Mouse (Mus musculus) forebrain, postnatal 0 days (tissue): ENCODE data around the gene Nfrkb. TPM values are rescaled to one million over a fixed set of nuclear protein-coding genes. Genes with fewer than 3 reads are reported as not detected.

Experiments
- ATAC-seq: fragments of 200-750 bp; cut with Nextera tagmentation; 2 replicates; pipeline ENCODE4 v1.8.0; 2017; ENCODE audit warnings: mild to moderate bottlenecking, moderate library complexity
- DNase-seq: peaks from one replicate; pipeline ENCODE4 v3.0.0-alpha.2; 2015
- H3K27ac ChIP-seq: fragments of 300-500 bp; sonication (generic); 2 replicates; pipeline ENCODE4 v1.5.1; 2014; ENCODE audit warnings: low read depth, mild to moderate bottlenecking, antibody characterized with exemption, low read length, moderate library complexity, mixed read lengths
- H3K27me3 ChIP-seq: fragments of 300-500 bp; sonication (generic); 2 replicates; pipeline ENCODE4 v1.6.1; 2014; ENCODE audit warnings: mild to moderate bottlenecking, low read length, mixed read lengths; ENCODE audit not compliant: insufficient read depth
- H3K36me3 ChIP-seq: fragments of 300-500 bp; sonication (generic); 2 replicates; pipeline ENCODE4 v1.6.1; 2014; ENCODE audit warnings: mild to moderate bottlenecking, moderate library complexity; ENCODE audit not compliant: insufficient read depth
- H3K4me1 ChIP-seq: fragments of 300-500 bp; sonication (generic); 2 replicates; pipeline ENCODE4 v1.6.1; 2014; ENCODE audit warnings: antibody characterized with exemption; ENCODE audit not compliant: insufficient read depth
- H3K4me2 ChIP-seq: fragments of 300-500 bp; sonication (generic); 2 replicates; pipeline ENCODE4 v1.6.1; 2014; ENCODE audit warnings: low read depth, mild to moderate bottlenecking, moderate library complexity
- H3K4me3 ChIP-seq: fragments of 300-500 bp; sonication (generic); 2 replicates; pipeline ENCODE4 v1.5.1; 2014; ENCODE audit warnings: low read depth, low read length, mixed read lengths
- H3K9ac ChIP-seq: fragments of 300-500 bp; sonication (generic); 2 replicates; pipeline ENCODE4 v1.6.1; 2014; ENCODE audit warnings: mild to moderate bottlenecking
- H3K9me3 ChIP-seq: fragments of 300-500 bp; sonication (generic); 2 replicates; pipeline ENCODE4 v1.6.1; 2016; ENCODE audit warnings: low read length
- CTCF ChIP-seq: sonication (generic); IDR thresholded peaks from 2 replicates; pipeline ENCODE4 v1.5.1; 2016; ENCODE audit warnings: antibody characterized with exemption, control low read depth, low read depth
- WGBS: fragments of 180-500 bp; shearing (Covaris S2); extraction: QIAGEN DNeasy Blood & Tissue Kit; methylation state at CpG from one replicate; pipeline ENCODE4 v1.1.7; 2014; 5-methylcytosine and 5-hydroxymethylcytosine counted together
- polyA plus RNA-seq: library from polyadenylated mRNA; unstranded; fragments of >200 nt; fragmentation: Nextera tagmentation; extraction: Ambion mirVana; gene quantifications from 2 replicates; pipeline ENCODE4 v1.2.1, GENCODE M21; 2015
- total RNA-seq: library from RNA; depleted of rRNA; stranded (reverse); fragments of >200 nt; gene quantifications from 2 replicates; pipeline ENCODE4 v1.2.3, GENCODE M21; 2014

Nfrkb gene
- total and polyA plus RNA-seq, 2 experiments from 2014 or later = 22.0 to 46.8 TPM

GRCm38 (mm10) chr9:31386368-31387180 lies 582 bp downstream of the Nfrkb start:
- H3K4me3 ChIP-seq = peak overlapping the region; percentile 90
- ATAC-seq = peak; percentile 71
- no peak for TF ChIP-seq CTCF
- no peaks in the 10 kb centered on the region for H3K9me3 ChIP-seq
- H3K36me3 ChIP-seq = peaks cover 12% of the 10 kb centered on the region
- no peaks in the 10 kb centered on the region for H3K27me3 ChIP-seq
- peaks cover 11% of the 10 kb centered on the region for H3K4me1 ChIP-seq
- H3K4me2 ChIP-seq = peak overlapping the region; percentile 72
- H3K9ac ChIP-seq = peak overlapping the region; percentile 65
- WGBS = 11% methylated on average over 44 of the region's 44 CpGs
- H3K27ac ChIP-seq = peak overlapping the region; percentile 71
- no peak for DNase-seq

- H3K4me1 ChIP-seq = peaks cover 11% of the 10 kb centered on the region
- peaks cover 17% of the 10 kb centered on the region for H3K36me3 ChIP-seq
- WGBS = 95% methylated on average over 5 of the region's 5 CpGs
- H3K4me2 ChIP-seq = peak overlapping the region; percentile 72
- DNase-seq = no peak
- H3K9ac ChIP-seq = no peak overlapping the region
- H3K9me3 ChIP-seq = no peaks in the 10 kb centered on the region
- H3K4me3 ChIP-seq = peak overlapping the region; percentile 90
- H3K27ac ChIP-seq = no peak overlapping the region
- no peak for ATAC-seq
- H3K27me3 ChIP-seq = no peaks in the 10 kb centered on the region
- TF ChIP-seq CTCF = no peak
Observed at GRCm38 (mm10) chr9:31387206-31387605, 1.2 kb downstream of the Nfrkb start.

GRCm38 (mm10) chr9:31400441-31400840 lies 14.4 kb downstream of the Nfrkb start:
- Histone ChIP-seq H3K9ac (no peak overlapping the region), H3K27me3 (no peaks in the 10 kb centered on the region), H3K4me2 (no peak overlapping the region), H3K36me3 (peaks cover 92% of the 10 kb centered on the region), H3K9me3 (no peaks in the 10 kb centered on the region), H3K4me3 (no peak overlapping the region), H3K4me1 (no peaks in the 10 kb centered on the region), H3K27ac (no peak overlapping the region)
- peak; percentile 75 for DNase-seq
- peak; percentile 81 for TF ChIP-seq CTCF
- WGBS = 52% methylated on average over 4 of the region's 4 CpGs
- peak; percentile 58; the same call in 1 of the 2 replicates for ATAC-seq

GRCm38 (mm10) chr9:31404311-31404710 lies 18.3 kb downstream of the Nfrkb start:
- Histone ChIP-seq H3K9ac (no peak overlapping the region), H3K4me1 (no peaks in the 10 kb centered on the region), H3K9me3 (no peaks in the 10 kb centered on the region), H3K27me3 (no peaks in the 10 kb centered on the region), H3K36me3 (peaks cover 84% of the 10 kb centered on the region), H3K4me3 (no peak overlapping the region), H3K27ac (no peak overlapping the region), H3K4me2 (no peak overlapping the region)
- 75% methylated on average over 2 of the region's 2 CpGs for WGBS
- TF ChIP-seq CTCF = no peak
- ATAC-seq (no peak), DNase-seq (no peak)

- H3K27me3 ChIP-seq = no peaks in the 10 kb centered on the region
- H3K36me3 ChIP-seq = peaks cover 85% of the 10 kb centered on the region
- WGBS = 61% methylated on average over 6 of the region's 6 CpGs
- peak; percentile 59 for TF ChIP-seq CTCF
- DNase-seq (peak; percentile 23), ATAC-seq (no peak)
- H3K4me2 ChIP-seq = no peak overlapping the region
- no peak overlapping the region for H3K9ac ChIP-seq
- no peak overlapping the region for H3K4me3 ChIP-seq
- no peaks in the 10 kb centered on the region for H3K9me3 ChIP-seq
- H3K27ac ChIP-seq = no peak overlapping the region
- no peaks in the 10 kb centered on the region for H3K4me1 ChIP-seq
Observed at GRCm38 (mm10) chr9:31405217-31405616, 19.2 kb downstream of the Nfrkb start.

GRCm38 (mm10) chr9:31412165-31412564 lies 26.2 kb downstream of the Nfrkb start:
- no peak overlapping the region for H3K4me2 ChIP-seq
- WGBS = 93% methylated on average over 4 of the region's 4 CpGs
- no peaks in the 10 kb centered on the region for H3K27me3 ChIP-seq
- H3K27ac ChIP-seq = no peak overlapping the region
- peaks cover 84% of the 10 kb centered on the region for H3K36me3 ChIP-seq
- TF ChIP-seq CTCF = no peak
- DNase-seq = no peak
- no peak overlapping the region for H3K9ac ChIP-seq
- H3K4me3 ChIP-seq = no peak overlapping the region
- H3K4me1 ChIP-seq = no peaks in the 10 kb centered on the region
- ATAC-seq = no peak
- H3K9me3 ChIP-seq = no peaks in the 10 kb centered on the region

GRCm38 (mm10) chr9:31418821-31419220 lies 32.8 kb downstream of the Nfrkb start:
- Histone ChIP-seq H3K27ac (no peak overlapping the region), H3K27me3 (no peaks in the 10 kb centered on the region), H3K4me2 (no peak overlapping the region), H3K4me3 (no peak overlapping the region), H3K4me1 (no peaks in the 10 kb centered on the region), H3K9me3 (no peaks in the 10 kb centered on the region), H3K9ac (no peak overlapping the region), H3K36me3 (peaks cover 72% of the 10 kb centered on the region)
- no peak for ATAC-seq
- no peak for DNase-seq
- no peak for TF ChIP-seq CTCF
- WGBS = 80% methylated on average over 1 of the region's 1 CpGs
